In the genomic region with DNA sequence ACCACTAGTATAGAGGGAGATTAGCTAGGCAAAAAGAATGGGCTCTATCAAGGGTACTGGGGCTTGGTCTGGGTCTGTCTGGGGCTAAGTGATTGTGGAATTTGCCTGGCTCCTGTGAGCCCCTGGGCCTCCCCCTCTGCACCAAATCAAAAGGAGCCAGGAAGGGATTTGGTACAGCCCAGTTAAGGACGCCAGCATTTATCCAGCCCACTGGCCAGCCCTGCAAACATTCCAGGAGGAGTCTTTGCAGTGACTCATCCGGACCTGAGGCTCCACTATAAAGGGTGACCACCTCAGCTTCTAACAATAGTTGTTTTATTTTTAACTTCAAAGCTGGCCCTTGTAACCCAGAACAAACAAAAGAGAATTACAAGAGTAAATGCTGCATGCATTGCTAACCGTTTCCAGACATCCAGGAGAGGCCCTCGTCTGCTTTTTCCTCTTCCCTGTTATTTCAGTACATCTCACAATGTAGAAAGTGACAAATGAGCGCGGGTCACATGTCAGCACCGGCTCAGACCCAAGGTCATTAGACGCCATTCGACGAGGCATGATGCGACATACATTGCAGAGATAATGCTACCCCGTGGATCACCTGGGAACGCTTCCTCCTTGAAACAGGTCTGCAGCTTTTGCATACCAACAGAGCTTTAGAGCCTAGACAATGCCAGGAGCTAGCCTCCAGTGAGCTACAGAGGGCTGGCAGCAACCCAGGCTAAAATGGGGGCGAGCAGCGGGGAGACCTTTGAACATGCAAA, we compare ENCODE assay signal across 10 mouse cellular contexts.
DNase-seq lines count a peak whose midpoint lies in the region; TF ChIP-seq lines count a peak whose summit lies in the region.
"Had no signal": no experiment of that assay in that cellular context is flagged by ENCODE, and none has a peak within 500 bp of the region (broad histone marks: within the 10 kb centered on the region; RNA-seq: fewer than 3 reads in every experiment).

No protein-coding gene starts in this region.

- 42% methylated on average over 15 of the region's 15 CpGs for WGBS in embryonic facial prominence, embryonic 10.5 days

- peak overlapping the region; percentile 74 for H3K27ac ChIP-seq in gastrocnemius, adult 2 months
- no peak overlapping the region; the same call in 1 of the 2 replicates for H3K27ac ChIP-seq in embryonic facial prominence, embryonic 10.5 days (replicated peaks)

- DNase-seq in gastrocnemius, adult 2 months, result peak; percentile 31
- no peak for DNase-seq in gastrocnemius, postnatal 14 days
- DNase-seq in Muller cell, postnatal 12 days (ENCODE audit: inconsistent ontology term), result peak; percentile 88
- DNase-seq in embryonic facial prominence, embryonic 10.5 days (ENCODE audit: low spot score), result peak; percentile 30
- peak; percentile 56 for DNase-seq in heart, postnatal 4 days
- DNase-seq in right cerebral cortex, postnatal 25 days, result no peak
- no peak for DNase-seq in MN1 (ENCODE audit: low spot score)
- no peak for DNase-seq in natural killer cell, adult 2 months (ENCODE audit: low spot score in 2 of 2)
- DNase-seq: cerebellum, adult 11-12 months had no signal

- 0 out of 2 replicates have a peak, but pooled peaks cover 2% of the 10 kb centered on the region for H3K9me3 ChIP-seq in embryonic facial prominence, embryonic 10.5 days

- no peaks in the 10 kb centered on the region for H3K36me3 ChIP-seq in embryonic facial prominence, embryonic 10.5 days (replicated peaks)

- TF ChIP-seq CTCF in gastrocnemius, adult 2 months (IDR thresholded peaks at IDR 0.05), result no peak

- H3K4me3 ChIP-seq in gastrocnemius, adult 2 months, result no peak overlapping the region
- H3K4me3 ChIP-seq in embryonic facial prominence, embryonic 10.5 days, result no peak overlapping the region

- peaks cover 15% of the 10 kb centered on the region for H3K4me1 ChIP-seq in embryonic facial prominence, embryonic 10.5 days

- no peaks in the 10 kb centered on the region for H3K27me3 ChIP-seq in embryonic facial prominence, embryonic 10.5 days (replicated peaks; ENCODE audit: low read depth, poor library complexity, severe bottlenecking)
- H3K27me3 ChIP-seq: CH12.LX had no signal

- intact Hi-C loops in gastrocnemius, adult 2 months (cut with DNase I), result loop anchor here (10.0 kb wide), 1 partner anchor 144 kb away; a partner anchor contains a TSS
- intact Hi-C loops in gastrocnemius, postnatal 14 days (cut with DNase I; ENCODE audit: low total_unique reads), result no loop called here

Comparison
In these comparisons a context has a peak if more than half of its experiments do, and no peak if none do; other contexts are left out.
1. DNase-seq: peak in gastrocnemius, adult 2 months (single experiment), Muller cell, postnatal 12 days (single experiment), embryonic facial prominence, embryonic 10.5 days (single experiment) and heart, postnatal 4 days (single experiment); none in gastrocnemius, postnatal 14 days (single experiment), right cerebral cortex, postnatal 25 days (single experiment), MN1 (single experiment) and natural killer cell, adult 2 months (0 of 2).